Mouse (Mus musculus) MEL (cell line): ENCODE data around the gene Stk19. TPM values are rescaled to one million over a fixed set of nuclear protein-coding genes. Genes with fewer than 3 reads are reported as not detected.

ENCODE experiments used
- DNase-seq: peaks from one replicate; pipeline ENCODE4 v3.0.0; 2011; ENCODE audit warnings: low read depth, low spot score
- H3K27ac ChIP-seq: 2 replicates; pipeline ENCODE4 v1.5.1; 2012; ENCODE audit warnings: low read depth, mild to moderate bottlenecking, control low read depth, low read length, moderate library complexity; ENCODE audit not compliant: control insufficient read depth
- H3K27me3 ChIP-seq, 2 experiments: fragments of 150-350 bp in 1 of 2; sonication (generic) in 1 of 2; 2 replicates each; pipeline ENCODE4 v1.6.1; 2012; ENCODE audit warnings: low read length in 2 of 2, mild to moderate bottlenecking in 2 of 2, improper control_type of control experiment in 1 of 2, moderate library complexity in 1 of 2; ENCODE audit not compliant: insufficient read depth in 2 of 2, control insufficient read depth in 1 of 2
- H3K36me3 ChIP-seq, 2 experiments: 2 replicates each; pipeline ENCODE4 v1.6.1; 2012 to 2014; ENCODE audit warnings: low read length in 2 of 2, improper control_type of control experiment in 1 of 2, inconsistent platforms in 1 of 2, mild to moderate bottlenecking in 1 of 2; ENCODE audit not compliant: insufficient read depth in 2 of 2, control insufficient read depth in 1 of 2
- H3K4me1 ChIP-seq, 2 experiments: fragments of 150-350 bp in 1 of 2; sonication (generic) in 1 of 2; 2 replicates each; pipeline ENCODE4 v1.6.1; 2012; ENCODE audit warnings: low read length in 2 of 2, improper control_type of control experiment in 1 of 2, mild to moderate bottlenecking in 1 of 2; ENCODE audit not compliant: insufficient read depth in 2 of 2, control insufficient read depth in 1 of 2
- H3K4me3 ChIP-seq, 2 experiments: fragments of 150-350 bp in 1 of 2; sonication (generic) in 1 of 2; 2 replicates each; pipeline ENCODE4 v1.5.1; 2012; ENCODE audit warnings: low read depth in 2 of 2, low read length in 2 of 2, mild to moderate bottlenecking in 2 of 2, moderate library complexity in 2 of 2, control low read depth in 1 of 2, improper control_type of control experiment in 1 of 2; ENCODE audit not compliant: control insufficient read depth in 1 of 2, insufficient read depth in 1 of 2
- H3K79me2 ChIP-seq: 2 replicates; pipeline ENCODE4 v1.6.1; 2012; ENCODE audit warnings: mild to moderate bottlenecking, low read length, moderate library complexity; ENCODE audit not compliant: control insufficient read depth, poor library complexity, insufficient read depth
- H3K9ac ChIP-seq: 2 replicates; pipeline ENCODE4 v1.6.1; 2012; ENCODE audit warnings: low read depth, mild to moderate bottlenecking, control low read depth, low read length, moderate library complexity; ENCODE audit not compliant: control insufficient read depth, poor library complexity, severe bottlenecking
- H3K9me3 ChIP-seq: fragments of 150-350 bp; sonication (generic); replicated peaks from 2 replicates; pipeline ENCODE4 v1.6.1; 2012; ENCODE audit warnings: mild to moderate bottlenecking, low read length, improper control_type of control experiment, moderate library complexity; ENCODE audit not compliant: insufficient read depth
- BHLHE40 ChIP-seq: IDR thresholded peaks from 2 replicates; pipeline ENCODE4 v1.6.1; 2012; ENCODE audit warnings: low read depth, mild to moderate bottlenecking, inconsistent platforms, low read length, improper control_type of control experiment, borderline replicate concordance
- CHD2 ChIP-seq: IDR thresholded peaks from 2 replicates; pipeline ENCODE4 v1.6.1; 2011; ENCODE audit warnings: low read length, improper control_type of control experiment
- CTCF ChIP-seq, 3 experiments: IDR thresholded peaks in 2 of 3; conservative IDR thresholded peaks in 1 of 3; 2 replicates each; pipeline ENCODE4 v1.5.1; 2011 to 2012; ENCODE audit warnings: low read length in 3 of 3, low read depth in 2 of 3, mild to moderate bottlenecking in 2 of 3, improper control_type of control experiment in 1 of 3, inconsistent platforms in 1 of 3, mixed read lengths in 1 of 3, moderate library complexity in 1 of 3; ENCODE audit not compliant: control insufficient read depth in 1 of 3, insufficient read depth in 1 of 3, poor library complexity in 1 of 3, severe bottlenecking in 1 of 3
- MAZ ChIP-seq: IDR thresholded peaks from 2 replicates; pipeline ENCODE4 v1.6.1; 2012; ENCODE audit warnings: low read depth, mild to moderate bottlenecking, inconsistent platforms, low read length, improper control_type of control experiment
- MEF2A ChIP-seq: IDR thresholded peaks from 2 replicates; pipeline ENCODE4 v1.6.1; 2014; ENCODE audit warnings: low read depth, mild to moderate bottlenecking, inconsistent platforms, low read length, improper control_type of control experiment; ENCODE audit not compliant: poor library complexity, insufficient replicate concordance, severe bottlenecking; ENCODE audit errors: extremely low read depth
- NRF1 ChIP-seq: IDR thresholded peaks from 2 replicates; pipeline ENCODE4 v1.6.1; 2014; ENCODE audit warnings: low read depth, mild to moderate bottlenecking, inconsistent platforms, low read length, improper control_type of control experiment, moderate library complexity; ENCODE audit not compliant: poor library complexity, insufficient read depth, severe bottlenecking
- POLR2AphosphoS5 ChIP-seq: IDR thresholded peaks from 2 replicates; pipeline ENCODE4 v1.6.1; 2012; ENCODE audit warnings: low read depth, borderline replicate concordance, mild to moderate bottlenecking, inconsistent platforms, low read length, moderate library complexity, mixed read lengths
- RAD21 ChIP-seq: IDR thresholded peaks from 2 replicates; pipeline ENCODE4 v1.6.1; 2011; ENCODE audit warnings: mild to moderate bottlenecking, low read depth, low read length, improper control_type of control experiment
- SIN3A ChIP-seq: IDR thresholded peaks from 2 replicates; pipeline ENCODE4 v1.6.1; 2012; ENCODE audit warnings: low read length, improper control_type of control experiment, inconsistent platforms
- SMC3 ChIP-seq: IDR thresholded peaks from 2 replicates; pipeline ENCODE4 v1.6.1; 2011; ENCODE audit warnings: low read depth, low read length, improper control_type of control experiment
- USF1 ChIP-seq: IDR thresholded peaks from 2 replicates; pipeline ENCODE4 v1.6.1; 2014; ENCODE audit warnings: low read depth, mild to moderate bottlenecking, inconsistent platforms, low read length, improper control_type of control experiment, moderate library complexity
- ZC3H11A ChIP-seq: IDR thresholded peaks from 2 replicates; pipeline ENCODE4 v1.6.1; 2012; ENCODE audit warnings: low read depth, mild to moderate bottlenecking, inconsistent platforms, low read length, improper control_type of control experiment
- polyA plus RNA-seq, 2 experiments: library from polyadenylated mRNA; stranded (reverse) in 1 of 2; unstranded in 1 of 2; fragments of >175 nt in 1 of 2; fragments of >200 nt in 1 of 2; gene quantifications; 2 replicates each; pipeline versions ENCODE4 v1.2.1 to v1.2.4; 2012; ENCODE audit warnings: low replicate concordance in 2 of 2, low read depth in 1 of 2; ENCODE audit not compliant: insufficient read length in 2 of 2, insufficient read depth in 1 of 2, missing spikeins in 1 of 2
- total RNA-seq: library from RNA; depleted of rRNA; stranded (reverse); fragments of 300-350 nt; gene quantifications from 2 replicates; pipeline ENCODE4 v1.2.3, GENCODE M21; 2012

The Stk19 gene
- total and polyA plus RNA-seq, 3 experiments: 43.3 to 56.5 TPM; not detected in 1

GRCm38 (mm10) chr17:34858670-34859069 lies 21.9 kb upstream of the Stk19 start:
- Histone ChIP-seq H3K9ac (no peak overlapping the region), H3K9me3 (no peaks in the 10 kb centered on the region), H3K4me1 (no peaks in the 10 kb centered on the region), H3K36me3 (no peaks in the 10 kb centered on the region), H3K27ac (no peak overlapping the region), H3K4me3 (no peak overlapping the region), H3K27me3 (no peaks in the 10 kb centered on the region), H3K79me2 (no peaks in the 10 kb centered on the region)
- DNase-seq: no peak
- TF ChIP-seq RAD21 (no peak), CHD2 (no peak), BHLHE40 (no peak), USF1 (no peak), SIN3A (no peak), MAZ (no peak)

GRCm38 (mm10) chr17:34855825-34856224 lies 19.1 kb upstream of the Stk19 start:
- no peak overlapping the region for H3K27ac ChIP-seq
- TF ChIP-seq CTCF (IDR thresholded peaks at IDR 0.05 in 2 of 3, conservative IDR thresholded peaks at IDR 0.05 in 1 of 3; ENCODE audit: control insufficient read depth in 1 of 3, insufficient read depth in 1 of 3, low read depth in 2 of 3, low read length in 3 of 3, poor library complexity in 1 of 3, severe bottlenecking in 1 of 3): peak; percentile 75 to 81 (median 78)
- no peak for TF ChIP-seq NRF1
- TF ChIP-seq POLR2AphosphoS5: no peak
- TF ChIP-seq SMC3: peak; percentile 85
- TF ChIP-seq ZC3H11A: peak; percentile 37; the same call in 1 of the 2 replicates
- TF ChIP-seq RAD21: peak; percentile 61
- TF ChIP-seq, all 39 proteins: peak for 4
- Histone ChIP-seq H3K4me1 (peaks cover 0 to 3% of the 10 kb centered on the region in 2 experiments; a peak in 2 of 4 replicates), H3K36me3 (peaks cover 0 to 5% of the 10 kb centered on the region in 2 experiments; a peak in 2 of 4 replicates), H3K9me3 (no peaks in the 10 kb centered on the region), H3K4me3 (no peak overlapping the region), H3K9ac (no peak overlapping the region), H3K27me3 (no peaks in the 10 kb centered on the region), H3K79me2 (peaks cover 7% of the 10 kb centered on the region)
- DNase-seq: peak; percentile 43

- Histone ChIP-seq H3K79me2 (peaks cover 12% of the 10 kb centered on the region), H3K4me3 (no peak overlapping the region), H3K36me3 (peaks cover 0 to 5% of the 10 kb centered on the region in 2 experiments; a peak in 2 of 4 replicates), H3K9ac (no peak overlapping the region), H3K27ac (no peak overlapping the region), H3K27me3 (no peaks in the 10 kb centered on the region), H3K9me3 (no peaks in the 10 kb centered on the region), H3K4me1 (peaks cover 0 to 3% of the 10 kb centered on the region in 2 experiments; a peak in 2 of 4 replicates)
- DNase-seq: no peak
- TF ChIP-seq MEF2A: no peak
Observed at GRCm38 (mm10) chr17:34854761-34855160, 18.0 kb upstream of the Stk19 start.
